Mouse (Mus musculus): Measurements from ENCODE around the gene Ski. TPM values are rescaled to one million over a fixed set of nuclear protein-coding genes. Genes with fewer than 3 reads are reported as not detected.

Ski gene
- polyA plus RNA-seq, 1 experiment from 2014 or later = 26.8 TPM

DNA sequence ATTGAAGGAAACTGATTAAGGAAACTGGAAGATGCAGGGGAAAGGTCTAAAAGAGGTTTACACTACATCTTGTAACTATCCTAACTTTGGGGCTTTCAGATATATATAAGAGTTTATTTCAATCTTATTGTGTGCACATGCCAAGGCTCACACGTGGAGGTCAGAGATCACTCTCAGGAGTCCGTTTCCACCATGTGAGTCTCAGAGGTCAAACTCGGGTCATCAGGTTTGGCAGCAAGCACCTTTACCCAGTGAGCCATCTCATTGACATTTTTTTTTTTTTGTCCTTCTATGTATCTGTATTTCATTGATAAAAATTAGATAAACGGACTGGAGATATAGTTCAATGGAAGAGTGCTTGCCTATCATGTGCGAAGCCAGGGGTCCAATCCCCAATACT, 6.1 kb upstream of the Ski start:
- no peak for ATAC-seq (ENCODE audit: insufficient number of reproducible peaks, low FRiP score, low TSS enrichment, low read depth)
- 73% methylated on average over 5 of the region's 5 CpGs for WGBS
- Histone ChIP-seq H3K9me3 (no peaks in the 10 kb centered on the region), H3K9ac (no peak overlapping the region), H3K4me3 (no peak overlapping the region), H3K27me3 (no peaks in the 10 kb centered on the region), H3K4me1 (peaks cover 24% of the 10 kb centered on the region), H3K36me3 (no peaks in the 10 kb centered on the region), H3K27ac (no peak overlapping the region), H3K4me2 (no peak overlapping the region)

DNA sequence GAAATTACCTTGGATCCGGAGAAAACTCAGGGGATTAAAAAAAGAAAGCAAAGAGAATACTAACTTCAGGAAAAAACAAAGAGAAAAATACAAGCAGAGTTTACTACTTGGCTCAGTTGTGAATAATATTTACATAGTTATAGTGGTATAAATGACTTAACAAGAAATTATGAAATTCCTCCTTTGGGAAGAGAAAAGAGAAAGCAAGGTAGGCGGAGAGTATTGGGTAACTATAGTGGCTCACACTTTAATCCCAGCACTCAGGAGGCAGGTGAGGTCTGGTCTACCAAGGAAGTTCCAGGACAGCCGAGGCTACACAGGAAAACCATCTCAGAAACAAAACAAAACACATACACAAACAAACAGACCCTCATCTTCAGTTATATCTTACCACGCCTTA, 5.6 kb upstream of the Ski start:
- H3K4me2 ChIP-seq = no peak overlapping the region
- no peak overlapping the region for H3K27ac ChIP-seq
- H3K36me3 ChIP-seq = no peaks in the 10 kb centered on the region
- H3K4me1 ChIP-seq = peaks cover 23% of the 10 kb centered on the region
- H3K27me3 ChIP-seq = no peaks in the 10 kb centered on the region
- WGBS = 80% methylated on average over 4 of the region's 4 CpGs
- H3K9ac ChIP-seq = no peak overlapping the region
- H3K9me3 ChIP-seq = no peaks in the 10 kb centered on the region
- H3K4me3 ChIP-seq = no peak overlapping the region
- ATAC-seq (ENCODE audit: insufficient number of reproducible peaks, low FRiP score, low TSS enrichment, low read depth) = no peak

DNA sequence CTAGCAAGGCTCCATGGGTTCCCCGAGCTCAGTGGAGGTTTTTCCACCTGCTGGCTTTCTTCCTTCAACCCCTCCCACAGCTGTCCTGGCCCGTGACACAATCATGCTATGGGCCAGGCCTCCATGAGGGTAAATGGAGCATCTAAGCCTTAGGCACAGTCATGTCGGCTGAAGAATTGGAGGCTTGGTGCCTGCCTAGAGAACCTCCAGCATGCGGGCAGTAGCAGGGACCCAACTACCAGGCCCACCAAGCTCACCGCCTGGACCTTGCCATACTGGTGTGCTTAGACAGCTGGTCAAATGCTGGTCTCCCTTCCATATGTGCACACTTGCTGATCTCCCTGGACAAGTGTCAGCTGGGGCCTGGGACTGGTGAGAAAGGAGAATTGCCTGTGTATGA, 3.5 kb upstream of the Ski start:
- Histone ChIP-seq H3K4me3 (no peak overlapping the region), H3K9ac (no peak overlapping the region), H3K27me3 (no peaks in the 10 kb centered on the region), H3K9me3 (no peaks in the 10 kb centered on the region), H3K27ac (no peak overlapping the region), H3K4me2 (no peak overlapping the region), H3K4me1 (peaks cover 9% of the 10 kb centered on the region), H3K36me3 (0 out of 2 replicates have a peak, but pooled peaks cover 3% of the 10 kb centered on the region)
- WGBS = 78% methylated on average over 5 of the region's 5 CpGs
- ATAC-seq (ENCODE audit: insufficient number of reproducible peaks, low FRiP score, low TSS enrichment, low read depth) = no peak

DNA sequence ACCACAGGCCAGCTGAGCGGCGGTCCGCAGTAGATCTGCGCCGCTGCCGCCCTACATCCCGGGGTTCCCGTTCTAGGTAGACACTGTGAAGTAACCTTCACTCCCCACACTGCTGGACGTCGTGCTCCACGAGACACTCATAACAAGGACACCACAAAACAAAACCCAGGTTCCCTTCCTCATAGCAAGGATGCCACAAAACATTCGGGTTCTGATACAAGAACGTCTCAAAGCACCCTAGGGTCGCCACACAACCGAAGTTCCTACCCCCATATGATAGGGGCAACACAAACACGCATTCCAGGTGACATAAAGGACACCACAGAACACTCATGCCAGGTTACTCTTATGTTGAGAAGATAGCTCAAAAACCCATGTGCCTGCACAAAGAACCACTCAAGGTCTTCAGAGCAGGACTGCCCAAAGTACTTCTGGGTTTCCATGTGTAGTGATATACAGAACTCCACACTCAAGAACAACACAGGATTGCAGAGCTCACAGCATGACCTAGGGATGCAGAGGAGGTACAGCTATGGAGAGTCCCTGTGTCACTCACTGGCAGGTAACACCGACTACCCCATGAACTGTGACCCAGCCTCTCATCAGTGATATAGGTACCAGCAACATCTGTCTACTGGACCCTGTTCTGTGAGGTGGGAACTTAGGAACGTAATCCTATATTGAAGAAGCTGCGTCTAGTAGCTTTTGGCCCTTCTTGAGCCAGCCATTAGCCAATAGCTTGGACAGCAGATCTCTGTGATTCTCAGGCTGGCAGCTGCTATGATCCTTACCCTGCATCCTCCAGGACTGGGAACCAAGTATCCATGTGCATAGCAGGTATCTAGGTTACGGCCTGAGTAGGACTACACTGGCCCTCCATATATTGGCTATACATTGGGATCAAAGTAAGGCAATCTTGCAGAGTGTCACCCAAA, 1.5 kb upstream of the Ski start:
- Histone ChIP-seq H3K9me3 (no peaks in the 10 kb centered on the region), H3K4me1 (peaks cover 23% of the 10 kb centered on the region), H3K36me3 (0 out of 2 replicates have a peak, but pooled peaks cover 3% of the 10 kb centered on the region), H3K27ac (peak overlapping the region; percentile 95), H3K9ac (peak overlapping the region; percentile 80), H3K4me3 (peak overlapping the region; percentile 90), H3K4me2 (peak overlapping the region; percentile 76), H3K27me3 (no peaks in the 10 kb centered on the region)
- 30% methylated on average over 20 of the region's 20 CpGs for WGBS
- ATAC-seq (ENCODE audit: insufficient number of reproducible peaks, low FRiP score, low TSS enrichment, low read depth) = no peak

DNA sequence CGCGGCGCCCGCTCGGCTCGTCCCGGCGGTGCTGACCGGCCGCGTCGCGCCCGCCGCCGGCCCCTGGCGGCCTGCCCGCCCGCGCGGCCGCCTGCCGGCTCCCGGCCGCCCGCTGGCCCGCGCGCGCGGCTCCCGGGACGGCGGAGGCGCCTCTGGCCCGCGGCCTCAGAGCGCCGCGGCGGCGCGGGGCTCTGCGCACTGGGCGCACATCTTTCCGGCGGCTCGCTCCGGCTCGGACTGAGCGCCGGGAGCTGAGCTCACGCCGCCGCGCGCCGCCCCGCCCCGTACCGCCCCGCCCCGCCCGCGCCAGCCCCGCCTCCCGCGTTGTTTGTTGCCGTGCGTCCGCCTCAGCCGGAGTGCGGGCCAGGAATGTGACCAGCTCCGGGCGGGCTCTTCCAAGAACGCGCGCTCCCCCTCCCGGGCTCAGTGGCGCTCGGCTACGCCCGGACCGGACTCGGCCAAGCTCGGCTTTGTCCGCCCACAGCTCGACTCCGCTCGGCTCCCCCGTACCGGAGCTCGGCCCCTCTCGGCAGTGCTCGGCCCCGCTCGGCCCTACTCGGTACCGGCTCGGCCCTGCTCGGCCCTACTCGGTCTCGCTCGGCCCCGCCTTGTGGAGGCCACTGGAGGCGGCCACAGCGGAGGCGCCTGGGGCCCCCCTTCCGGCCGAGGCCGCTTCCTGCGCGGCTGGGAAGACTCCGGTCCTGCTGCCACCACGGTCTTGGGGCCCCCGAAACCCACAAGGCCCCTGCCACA, 625 bp upstream of the Ski start:
- under 1% methylated on average over 84 of the region's 116 CpGs for WGBS
- Histone ChIP-seq H3K27me3 (no peaks in the 10 kb centered on the region), H3K4me1 (peaks cover 32% of the 10 kb centered on the region), H3K36me3 (0 out of 2 replicates have a peak, but pooled peaks cover 6% of the 10 kb centered on the region), H3K4me2 (peak overlapping the region; percentile 76), H3K9ac (peak overlapping the region; percentile 98), H3K27ac (peak overlapping the region; percentile 95), H3K4me3 (peak overlapping the region; percentile 90), H3K9me3 (no peaks in the 10 kb centered on the region)
- ATAC-seq (ENCODE audit: insufficient number of reproducible peaks, low FRiP score, low TSS enrichment, low read depth) = peak; percentile 99

DNA sequence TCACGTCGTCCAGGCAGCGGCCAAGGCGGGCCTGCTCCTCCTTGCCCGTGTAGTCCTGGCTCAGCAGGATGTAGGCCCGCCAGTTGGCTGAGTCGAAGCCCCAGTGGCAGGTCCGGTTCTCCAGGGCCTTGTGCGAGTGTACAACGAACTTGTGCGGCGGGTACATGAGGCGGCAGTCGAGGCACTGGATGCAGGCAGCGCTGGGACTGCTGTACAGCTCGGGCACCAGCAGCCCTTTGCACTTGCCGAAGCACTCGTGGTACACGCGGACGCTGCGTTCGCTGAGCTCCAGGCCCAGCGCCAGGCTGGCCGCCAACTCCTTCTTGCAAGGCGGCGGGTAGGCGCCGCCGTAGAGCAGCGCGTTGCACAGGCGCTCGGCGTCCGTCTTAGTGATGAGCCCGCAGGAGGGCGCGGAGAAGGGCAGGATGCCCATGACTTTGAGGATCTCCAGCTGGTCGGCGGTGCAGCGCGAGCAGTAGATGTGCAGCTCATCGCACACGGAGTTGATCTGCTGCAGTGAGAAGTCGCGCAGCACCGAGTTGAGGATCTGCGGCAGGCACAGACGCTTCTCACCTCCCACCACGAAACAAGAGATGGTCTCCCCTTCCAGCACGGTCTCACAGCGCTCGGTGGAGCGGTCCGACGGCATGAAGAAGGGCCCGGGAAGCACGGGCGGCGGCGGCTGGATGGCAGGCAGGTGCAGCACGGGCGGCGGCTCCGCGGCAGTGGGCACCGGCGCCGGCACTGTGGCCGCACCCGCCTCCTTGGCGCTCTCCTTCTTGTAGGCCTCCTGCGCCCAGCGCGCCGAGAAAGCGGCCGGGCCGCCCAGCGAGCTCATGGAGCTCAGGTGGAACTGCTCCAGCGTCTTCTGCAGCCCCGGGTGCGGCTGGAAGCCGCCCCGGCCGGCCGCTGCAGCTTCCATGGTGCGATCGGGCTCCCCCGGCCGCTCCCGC, 517 bp downstream of the Ski start:
- H3K4me1 ChIP-seq = peaks cover 43% of the 10 kb centered on the region
- no peak for ATAC-seq (ENCODE audit: insufficient number of reproducible peaks, low FRiP score, low TSS enrichment, low read depth)
- under 1% methylated on average over 93 of the region's 93 CpGs for WGBS
- peak overlapping the region; percentile 72 for H3K4me2 ChIP-seq
- no peaks in the 10 kb centered on the region for H3K9me3 ChIP-seq
- H3K4me3 ChIP-seq = peak overlapping the region; percentile 90
- peak overlapping the region; percentile 98 for H3K9ac ChIP-seq
- H3K27me3 ChIP-seq = no peaks in the 10 kb centered on the region
- H3K27ac ChIP-seq = peak overlapping the region; percentile 83
- peaks cover 8% of the 10 kb centered on the region; the same call in 1 of the 2 replicates for H3K36me3 ChIP-seq

DNA sequence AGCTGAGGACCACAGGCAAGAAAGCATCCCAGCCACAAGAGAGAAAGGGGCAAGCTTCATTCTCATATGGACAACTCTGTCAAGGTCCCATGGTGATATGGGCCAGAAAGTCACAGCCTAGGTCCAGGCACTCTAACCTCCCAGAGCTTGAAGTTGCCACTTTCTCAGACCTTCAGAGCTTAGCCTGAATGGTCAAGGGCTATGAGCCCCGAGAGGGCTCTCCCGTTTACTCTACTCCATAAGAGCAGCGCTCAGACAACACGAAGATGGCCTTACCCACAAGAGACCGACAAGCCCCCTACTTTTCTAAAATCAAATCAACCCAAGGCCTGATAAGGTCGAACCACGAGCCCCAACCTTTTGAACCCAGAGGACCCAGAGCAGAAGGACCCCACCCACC, 1.3 kb downstream of the Ski start:
- WGBS = 2% methylated on average over 7 of the region's 7 CpGs
- peak overlapping the region; percentile 98 for H3K9ac ChIP-seq
- peak overlapping the region; percentile 72 for H3K4me2 ChIP-seq
- peak overlapping the region; percentile 83 for H3K27ac ChIP-seq
- H3K36me3 ChIP-seq = peaks cover 11% of the 10 kb centered on the region; the same call in 1 of the 2 replicates
- peak overlapping the region; percentile 90 for H3K4me3 ChIP-seq
- no peak for ATAC-seq (ENCODE audit: insufficient number of reproducible peaks, low FRiP score, low TSS enrichment, low read depth)
- no peaks in the 10 kb centered on the region for H3K9me3 ChIP-seq
- H3K4me1 ChIP-seq = peaks cover 51% of the 10 kb centered on the region
- no peaks in the 10 kb centered on the region for H3K27me3 ChIP-seq

DNA sequence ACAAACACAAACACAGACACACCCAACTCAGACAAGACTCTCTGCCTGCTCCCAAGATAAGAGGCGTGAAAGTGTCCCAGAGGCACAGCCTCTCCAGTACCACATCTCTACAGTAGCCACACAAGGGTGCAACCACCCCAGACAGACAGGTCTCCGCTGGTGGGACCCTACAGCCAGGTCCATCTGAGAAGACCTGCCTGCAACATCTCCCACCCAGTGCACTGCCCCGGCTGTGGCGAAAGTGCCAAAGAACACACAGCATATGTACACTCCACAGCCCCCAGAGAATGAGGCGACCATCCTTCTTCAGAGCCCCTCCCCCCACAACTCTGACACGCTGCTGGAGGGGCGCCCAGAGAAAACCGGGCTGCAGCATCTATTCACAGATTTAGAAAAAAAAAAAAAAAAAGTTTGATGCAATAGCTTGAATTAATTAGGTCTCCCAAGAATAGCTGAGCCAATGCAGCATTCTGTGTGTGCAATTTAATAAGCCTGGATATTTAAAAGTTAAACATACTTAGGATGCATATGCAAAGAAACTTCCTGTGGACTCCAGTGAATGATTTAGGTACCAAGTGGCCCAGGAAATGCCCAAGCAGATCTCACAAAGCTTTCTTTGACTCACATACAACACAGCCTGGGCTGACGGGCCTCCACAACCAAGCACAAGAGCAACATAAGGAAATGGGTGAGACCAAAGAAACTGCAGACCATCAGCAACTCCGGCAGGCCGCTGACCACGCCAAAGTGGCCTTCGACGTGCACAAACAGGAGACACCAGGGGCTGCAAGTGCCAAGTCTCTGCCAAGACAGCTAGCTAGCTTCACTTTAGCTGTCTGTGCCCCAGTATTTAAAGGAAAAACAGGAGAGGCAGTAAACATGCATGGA, 1.9 kb downstream of the Ski start:
- peaks cover 11% of the 10 kb centered on the region; the same call in 1 of the 2 replicates for H3K36me3 ChIP-seq
- H3K9me3 ChIP-seq = no peaks in the 10 kb centered on the region
- WGBS = 5% methylated on average over 14 of the region's 14 CpGs
- H3K4me1 ChIP-seq = peaks cover 57% of the 10 kb centered on the region
- H3K27me3 ChIP-seq = no peaks in the 10 kb centered on the region
- H3K4me2 ChIP-seq = peak overlapping the region; percentile 72
- peak overlapping the region; percentile 83 for H3K27ac ChIP-seq
- no peak for ATAC-seq (ENCODE audit: insufficient number of reproducible peaks, low FRiP score, low TSS enrichment, low read depth)
- H3K9ac ChIP-seq = peak overlapping the region; percentile 98
- H3K4me3 ChIP-seq = peak overlapping the region; percentile 90

DNA sequence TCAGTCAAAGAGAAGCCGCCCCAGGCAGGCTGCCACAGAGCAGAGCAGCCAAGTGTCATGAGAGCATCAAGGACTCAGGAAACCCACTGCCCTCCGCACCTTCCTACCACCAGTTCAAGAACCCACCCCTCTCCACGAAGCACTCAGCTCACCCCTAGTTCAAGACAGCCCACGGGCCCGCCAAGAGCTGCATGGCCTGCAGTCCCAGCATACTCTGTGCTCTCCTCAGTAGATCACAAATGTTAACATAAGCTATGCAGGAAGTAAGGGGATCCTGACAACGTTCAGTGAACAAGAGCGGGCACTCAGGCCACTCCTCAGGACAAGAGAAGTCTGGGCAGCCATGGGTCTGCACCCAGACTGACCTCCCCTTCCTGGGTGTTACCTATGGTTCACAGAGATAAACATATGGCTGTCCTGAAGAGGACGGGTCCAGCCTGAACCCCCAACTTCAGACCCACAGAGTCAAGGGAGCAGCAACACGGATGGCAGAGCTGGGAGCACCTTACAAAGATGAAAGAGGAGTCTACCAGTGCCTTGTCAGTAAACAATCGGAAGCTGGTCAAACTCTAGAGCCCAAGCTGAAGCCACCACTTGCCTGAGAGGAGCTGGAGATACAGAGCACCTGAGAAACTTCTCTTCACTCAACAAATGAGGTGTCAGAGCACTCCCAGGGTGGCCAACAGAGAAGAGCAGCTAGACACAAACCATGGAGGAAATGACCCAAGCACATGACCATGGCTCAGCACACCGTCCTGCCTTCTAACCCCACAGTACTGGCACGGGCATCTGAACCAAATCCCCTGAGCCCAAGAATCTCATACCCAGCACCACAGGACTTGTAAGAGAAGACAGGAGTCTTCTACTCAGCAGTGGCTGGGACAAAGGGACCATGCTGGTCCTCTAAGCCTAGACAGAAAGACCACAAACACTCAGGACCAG, 2.9 kb downstream of the Ski start:
- H3K9me3 ChIP-seq = no peaks in the 10 kb centered on the region
- peak overlapping the region; percentile 90 for H3K4me3 ChIP-seq
- H3K27me3 ChIP-seq = no peaks in the 10 kb centered on the region
- ATAC-seq (ENCODE audit: insufficient number of reproducible peaks, low FRiP score, low TSS enrichment, low read depth) = no peak
- peak overlapping the region; percentile 24; the same call in 1 of the 2 replicates for H3K27ac ChIP-seq
- H3K4me2 ChIP-seq = peak overlapping the region; percentile 72
- 36% methylated on average over 12 of the region's 12 CpGs for WGBS
- H3K4me1 ChIP-seq = peaks cover 66% of the 10 kb centered on the region
- peak overlapping the region; percentile 29 for H3K9ac ChIP-seq
- H3K36me3 ChIP-seq = peaks cover 11% of the 10 kb centered on the region; the same call in 1 of the 2 replicates
